Mouse (Mus musculus) myocyte (in vitro differentiated cells): ENCODE measurements around the gene BC030867.

Source experiments
- CEBPB ChIP-seq: IDR thresholded peaks from 2 replicates; pipeline ENCODE4 v1.6.1; 2011; ENCODE audit warnings: mild to moderate bottlenecking, moderate library complexity; ENCODE audit not compliant: poor library complexity, insufficient read depth, severe bottlenecking
- MAX ChIP-seq: IDR thresholded peaks from one replicate; pipeline ENCODE4 v1.6.1; 2011; ENCODE audit warnings: low read depth, mild to moderate bottlenecking, control low read depth
- MYOD1 ChIP-seq, 3 experiments: IDR thresholded peaks; one replicate each; pipeline ENCODE4 v1.6.1; 2011; ENCODE audit warnings: control low read depth in 2 of 3, low read depth in 2 of 3, mild to moderate bottlenecking in 2 of 3, moderate library complexity in 1 of 3; ENCODE audit not compliant: insufficient read length in 2 of 3, control insufficient read depth in 1 of 3
- POLR2A ChIP-seq: IDR thresholded peaks from one replicate; pipeline ENCODE4 v1.6.1; 2011; ENCODE audit warnings: low read depth, mild to moderate bottlenecking, control low read depth, moderate library complexity; ENCODE audit not compliant: insufficient read length
- POLR2AphosphoS2 ChIP-seq: IDR thresholded peaks from one replicate; pipeline ENCODE4 v1.6.1; 2011; ENCODE audit warnings: low read depth, control low read depth; ENCODE audit not compliant: insufficient read length
- TCF3 ChIP-seq: IDR thresholded peaks from one replicate; pipeline ENCODE4 v1.6.1; 2011; ENCODE audit warnings: low read depth, control low read depth; ENCODE audit not compliant: insufficient read length
- USF1 ChIP-seq: IDR thresholded peaks from one replicate; pipeline ENCODE4 v1.6.1; 2011; ENCODE audit warnings: low read depth, mild to moderate bottlenecking, control low read depth, moderate library complexity

DNA sequence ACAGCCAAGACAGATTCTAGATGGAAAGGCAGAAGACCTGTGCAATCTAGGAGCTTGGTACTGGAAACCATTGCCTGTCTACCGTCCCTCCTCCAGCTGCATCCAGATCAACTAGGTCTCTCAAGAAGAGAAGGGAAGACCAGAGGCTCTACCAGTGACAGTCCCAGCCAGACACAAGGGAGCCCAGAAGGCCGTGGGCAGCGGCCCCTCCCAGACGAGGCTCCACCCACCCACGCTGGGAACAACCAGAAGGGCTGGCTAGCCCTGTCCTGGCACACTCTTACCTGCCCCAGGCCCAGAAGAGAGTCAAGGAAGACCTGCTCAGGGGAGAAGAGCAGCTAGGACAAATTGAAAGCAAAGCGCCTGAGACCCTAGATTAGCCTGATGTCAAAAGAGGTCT lies 28.2 kb upstream of the BC030867 start:
- TF ChIP-seq MAX = no peak
- TF ChIP-seq TCF3 = no peak
- no peak for TF ChIP-seq POLR2A
- TF ChIP-seq MYOD1 (IDR thresholded peaks at IDR 0.05; ENCODE audit: control insufficient read depth in 1 of 3, insufficient read length in 2 of 3, low read depth in 2 of 3) = no peak
- TF ChIP-seq USF1 = no peak
- no peak for TF ChIP-seq CEBPB
- no peak for TF ChIP-seq POLR2AphosphoS2
